Mouse (Mus musculus) stomach, embryonic 14.5 days (tissue): ENCODE results near the gene Gdf2. TPM values are rescaled to one million over a fixed set of nuclear protein-coding genes. Genes with fewer than 3 reads are reported as not detected.

Experiments used
- ATAC-seq: fragments of 200-750 bp; cut with Nextera tagmentation; 2 replicates; pipeline ENCODE4 v1.8.0; 2017; ENCODE audit warnings: low read depth, moderate TSS enrichment; ENCODE audit not compliant: insufficient number of reproducible peaks, insufficient read depth, low FRiP score
- H3K27ac ChIP-seq: fragments of 300-500 bp; sonication (generic); 2 replicates; pipeline ENCODE4 v1.5.1; 2014; ENCODE audit warnings: mild to moderate bottlenecking, low read length, moderate library complexity, mixed read lengths
- H3K27me3 ChIP-seq: fragments of 300-500 bp; sonication (generic); 2 replicates; pipeline ENCODE4 v1.6.1; 2014; ENCODE audit warnings: low read length, control low read depth, mixed read lengths; ENCODE audit not compliant: control insufficient read depth, insufficient read depth
- H3K36me3 ChIP-seq: fragments of 300-500 bp; sonication (generic); 2 replicates; pipeline ENCODE4 v1.6.1; 2014; ENCODE audit warnings: mild to moderate bottlenecking, control low read depth, low read length, moderate library complexity, mixed read lengths; ENCODE audit not compliant: control insufficient read depth, insufficient read depth
- H3K4me1 ChIP-seq: fragments of 300-500 bp; sonication (generic); 2 replicates; pipeline ENCODE4 v1.6.1; 2014; ENCODE audit warnings: low read length, control low read depth, mixed read lengths; ENCODE audit not compliant: control insufficient read depth, insufficient read depth
- H3K4me2 ChIP-seq: fragments of 300-500 bp; sonication (generic); replicated peaks from 2 replicates; pipeline ENCODE4 v1.6.1; 2014; ENCODE audit warnings: low read depth, low read length, control low read depth
- H3K4me3 ChIP-seq: fragments of 300-500 bp; sonication (generic); 2 replicates; pipeline ENCODE4 v1.5.1; 2014; ENCODE audit warnings: low read depth, low read length, control low read depth
- H3K9ac ChIP-seq: fragments of 300-500 bp; sonication (generic); replicated peaks from 2 replicates; pipeline ENCODE4 v1.6.1; 2014; ENCODE audit warnings: low read depth, mild to moderate bottlenecking, control low read depth, low read length, moderate library complexity, mixed read lengths
- H3K9me3 ChIP-seq: fragments of 300-500 bp; sonication (generic); 2 replicates; pipeline ENCODE4 v1.6.1; 2016; ENCODE audit warnings: low read depth, low read length, control low read depth; ENCODE audit not compliant: control insufficient read depth
- WGBS: fragments of 180-500 bp; shearing (Covaris S2); extraction: QIAGEN DNeasy Blood & Tissue Kit; methylation state at CpG from one replicate; pipeline ENCODE4 v1.1.7; 2014; 5-methylcytosine and 5-hydroxymethylcytosine counted together
- polyA plus RNA-seq: library from polyadenylated mRNA; unstranded; fragments of >200 nt; fragmentation: Nextera tagmentation; extraction: Ambion mirVana; gene quantifications from 2 replicates; pipeline ENCODE4 v1.2.1, GENCODE M21; 2014

Gene Gdf2
- polyA plus RNA-seq, 1 experiment from 2014 or later = not detected

DNA sequence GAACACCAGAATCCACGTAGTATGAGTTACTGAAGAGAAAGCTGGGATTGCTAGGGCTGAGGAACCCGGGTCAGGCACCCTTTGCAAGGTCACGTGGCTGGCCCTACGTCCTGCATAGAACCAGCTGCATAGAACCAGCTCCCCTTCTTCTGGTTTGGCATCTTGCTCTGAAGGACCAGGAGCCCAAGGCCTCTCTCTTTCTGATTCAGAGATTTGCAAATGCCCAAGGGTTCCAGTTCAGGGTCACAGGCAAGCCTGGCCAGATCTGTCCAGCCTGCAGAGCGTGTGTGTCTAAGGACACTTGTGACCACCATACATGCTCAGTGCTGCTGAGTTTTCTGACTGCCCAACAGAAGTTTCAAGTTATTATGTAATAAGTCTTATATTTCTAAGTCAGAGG, 1.4 kb downstream of the Gdf2 start:
- Histone ChIP-seq H3K4me2 (no peak overlapping the region), H3K36me3 (no peaks in the 10 kb centered on the region), H3K4me1 (no peaks in the 10 kb centered on the region), H3K9me3 (no peaks in the 10 kb centered on the region), H3K4me3 (no peak overlapping the region), H3K27me3 (no peaks in the 10 kb centered on the region), H3K9ac (no peak overlapping the region), H3K27ac (no peak overlapping the region)
- WGBS = 74% methylated on average over 5 of the region's 5 CpGs
- ATAC-seq = no peak

DNA sequence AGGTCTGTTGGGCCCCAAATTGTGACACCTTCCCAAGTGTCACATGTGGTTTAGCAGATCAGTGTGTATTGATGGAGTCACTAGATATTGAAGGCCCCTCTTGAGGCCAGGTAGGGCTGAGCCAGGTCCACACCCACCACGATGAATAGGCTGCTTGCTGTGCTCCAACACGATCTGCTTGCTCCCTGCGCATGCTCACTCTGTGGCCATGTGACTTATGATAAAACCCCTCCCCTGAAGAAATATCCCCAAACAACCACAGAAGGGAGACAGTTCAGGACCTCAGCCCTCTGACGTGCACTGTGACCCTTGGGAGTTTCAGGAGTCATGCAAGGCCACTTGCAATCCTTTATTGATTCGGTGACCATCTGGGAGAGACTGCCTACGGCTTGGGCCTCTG, 5.3 kb downstream of the Gdf2 start:
- H3K9ac ChIP-seq = no peak overlapping the region
- H3K27me3 ChIP-seq = no peaks in the 10 kb centered on the region
- no peak overlapping the region for H3K4me2 ChIP-seq
- no peaks in the 10 kb centered on the region for H3K36me3 ChIP-seq
- WGBS = 71% methylated on average over 6 of the region's 6 CpGs
- H3K27ac ChIP-seq = no peak overlapping the region
- H3K9me3 ChIP-seq = no peaks in the 10 kb centered on the region
- H3K4me1 ChIP-seq = no peaks in the 10 kb centered on the region
- H3K4me3 ChIP-seq = no peak overlapping the region
- no peak for ATAC-seq

GRCm38 (mm10) chr14:33952233-33952981, 11.6 kb downstream of the Gdf2 start:
- no peak overlapping the region for H3K4me2 ChIP-seq
- H3K27ac ChIP-seq = no peak overlapping the region
- no peaks in the 10 kb centered on the region for H3K4me1 ChIP-seq
- no peaks in the 10 kb centered on the region for H3K36me3 ChIP-seq
- WGBS = 43% methylated on average over 6 of the region's 6 CpGs
- H3K9ac ChIP-seq = no peak overlapping the region
- ATAC-seq = no peak
- H3K27me3 ChIP-seq = no peaks in the 10 kb centered on the region
- H3K9me3 ChIP-seq = no peaks in the 10 kb centered on the region
- no peak overlapping the region for H3K4me3 ChIP-seq

DNA sequence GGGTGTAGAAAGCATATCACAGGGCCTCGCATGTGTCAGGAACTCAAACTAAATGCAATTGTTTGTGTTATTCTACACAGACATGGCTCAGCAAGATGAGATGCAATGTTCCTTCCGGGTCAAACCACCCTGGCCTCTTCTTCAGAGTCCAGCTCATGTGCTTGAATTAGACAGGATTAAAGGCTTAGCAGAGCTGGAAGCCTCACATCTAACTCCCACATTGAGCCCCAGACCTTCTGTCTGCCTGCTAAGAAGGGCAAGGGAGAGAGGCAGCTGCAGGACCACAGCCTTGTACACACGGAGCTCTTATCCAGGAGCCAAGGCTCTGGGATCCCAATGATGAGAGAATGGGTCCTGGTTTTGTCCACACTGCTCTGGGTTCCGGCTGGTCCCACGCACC, 12.9 kb downstream of the Gdf2 start, which contains the start of gene Rbp3:
TSS of gene Rbp3 (plus strand) at position 243 of the 400 bp plus-strand sequence.
- no peak within 1 kb of the TSS for H3K4me2 ChIP-seq
- ATAC-seq = no peak
- 84% methylated on average over 5 of the region's 5 CpGs for WGBS

GRCm38 (mm10) chr14:33956055-33956454, 15.2 kb downstream of the Gdf2 start:
- Histone ChIP-seq H3K9me3 (no peaks in the 10 kb centered on the region), H3K4me3 (no peak overlapping the region), H3K4me2 (no peak overlapping the region), H3K9ac (no peak overlapping the region), H3K36me3 (no peaks in the 10 kb centered on the region), H3K4me1 (no peaks in the 10 kb centered on the region), H3K27ac (no peak overlapping the region), H3K27me3 (no peaks in the 10 kb centered on the region)
- ATAC-seq = no peak
- WGBS = 77% methylated on average over 13 of the region's 13 CpGs

More for the DNA sequence above, 12.9 kb downstream of the Gdf2 start, which contains the start of gene Rbp3:
- H3K36me3 ChIP-seq = no peaks in the 10 kb centered on the region
- no peak within 1 kb of the TSS for H3K9ac ChIP-seq
- H3K27ac ChIP-seq = no peak within 1 kb of the TSS
- no peaks in the 10 kb centered on the region for H3K27me3 ChIP-seq
- no peaks in the 10 kb centered on the region for H3K9me3 ChIP-seq
- no peak within 1 kb of the TSS for H3K4me3 ChIP-seq
- no peaks in the 10 kb centered on the region for H3K4me1 ChIP-seq

DNA sequence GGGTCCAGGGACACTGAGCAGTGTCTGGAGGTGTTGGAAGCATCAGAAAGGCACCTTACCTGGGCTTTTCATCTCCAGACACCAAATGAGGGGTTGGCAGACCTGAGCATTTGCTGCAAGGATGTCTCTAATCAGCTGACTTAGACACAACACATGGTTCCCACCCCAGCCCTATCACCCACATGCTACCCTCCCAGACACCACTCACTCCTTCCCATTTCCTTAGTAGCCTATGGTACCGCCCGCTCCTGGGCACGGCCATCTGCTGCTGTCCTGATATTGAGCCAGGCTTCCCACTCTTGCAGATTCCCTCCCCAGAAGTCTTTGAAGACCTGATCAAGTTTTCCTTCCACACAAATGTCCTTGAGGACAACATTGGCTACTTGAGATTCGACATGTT, 17.3 kb downstream of the Gdf2 start:
- Histone ChIP-seq H3K4me2 (no peak overlapping the region), H3K9me3 (no peaks in the 10 kb centered on the region), H3K4me1 (no peaks in the 10 kb centered on the region), H3K27ac (no peak overlapping the region), H3K27me3 (no peaks in the 10 kb centered on the region), H3K9ac (no peak overlapping the region), H3K4me3 (no peak overlapping the region), H3K36me3 (no peaks in the 10 kb centered on the region)
- no peak for ATAC-seq
- 88% methylated on average over 4 of the region's 4 CpGs for WGBS

GRCm38 (mm10) chr14:33958841-33959240, 18.0 kb downstream of the Gdf2 start:
- Histone ChIP-seq H3K4me1 (no peaks in the 10 kb centered on the region), H3K27me3 (no peaks in the 10 kb centered on the region), H3K36me3 (no peaks in the 10 kb centered on the region), H3K4me3 (no peak overlapping the region), H3K9me3 (no peaks in the 10 kb centered on the region), H3K4me2 (no peak overlapping the region), H3K27ac (no peak overlapping the region), H3K9ac (no peak overlapping the region)
- WGBS = 48% methylated on average over 3 of the region's 3 CpGs
- ATAC-seq = no peak

DNA sequence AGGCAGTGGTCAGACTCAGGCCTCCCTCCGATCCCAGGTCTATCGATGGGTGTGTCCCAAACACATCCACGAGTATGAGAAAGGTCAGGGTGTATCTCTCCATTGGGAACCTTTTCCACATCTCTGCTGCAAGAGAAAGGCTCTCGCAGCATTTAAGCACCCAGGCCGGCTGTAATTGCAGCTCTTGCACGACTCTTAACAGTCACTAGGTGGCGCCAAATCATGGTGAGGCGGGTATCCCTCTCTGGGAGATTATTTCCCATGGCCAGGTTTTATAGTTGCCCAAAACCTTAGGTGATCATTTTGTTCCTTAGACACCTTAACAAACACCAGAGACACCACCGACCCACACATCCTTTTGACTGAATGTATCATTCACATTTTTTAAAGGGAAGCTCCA, 18.5 kb downstream of the Gdf2 start:
- H3K27me3 ChIP-seq = no peaks in the 10 kb centered on the region
- H3K36me3 ChIP-seq = no peaks in the 10 kb centered on the region
- H3K9ac ChIP-seq = no peak overlapping the region
- ATAC-seq = no peak; the same call in 1 of the 2 replicates
- no peak overlapping the region for H3K4me3 ChIP-seq
- no peaks in the 10 kb centered on the region for H3K9me3 ChIP-seq
- no peak overlapping the region for H3K27ac ChIP-seq
- 13% methylated on average over 9 of the region's 9 CpGs for WGBS
- H3K4me2 ChIP-seq = no peak overlapping the region
- H3K4me1 ChIP-seq = no peaks in the 10 kb centered on the region

DNA sequence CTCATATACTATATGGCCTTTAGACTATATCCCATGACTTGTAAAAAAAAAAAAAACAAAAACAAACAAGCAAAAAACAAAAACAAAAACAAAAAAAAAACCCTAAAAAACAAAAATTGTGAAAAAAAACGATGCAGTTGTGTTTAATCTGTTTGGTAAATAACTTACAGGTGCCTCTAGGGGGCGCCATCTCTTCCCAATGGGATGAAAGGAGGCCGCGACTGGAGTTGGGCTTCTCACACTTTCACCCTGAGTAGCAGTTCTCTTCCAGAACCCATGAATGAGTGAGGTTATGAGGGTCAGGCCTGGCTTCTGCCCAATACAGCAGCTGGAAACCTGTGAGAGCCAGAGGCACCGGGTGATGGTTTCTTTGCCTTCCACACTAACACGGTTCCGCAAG, 24.8 kb downstream of the Gdf2 start:
- Histone ChIP-seq H3K36me3 (no peaks in the 10 kb centered on the region), H3K9ac (no peak overlapping the region), H3K4me3 (no peak overlapping the region), H3K4me2 (no peak overlapping the region), H3K9me3 (no peaks in the 10 kb centered on the region), H3K27me3 (no peaks in the 10 kb centered on the region), H3K4me1 (no peaks in the 10 kb centered on the region), H3K27ac (no peak overlapping the region)
- WGBS = 66% methylated on average over 7 of the region's 7 CpGs
- ATAC-seq = no peak
